Mouse (Mus musculus): ENCODE results near the gene Gm11559.
"Not testable (repeated sequence)": the region's sequence is repeated elsewhere in the genome, so short reads cannot be mapped to it uniquely, and the experiment has no call there.

Gene Gm11559

DNA sequence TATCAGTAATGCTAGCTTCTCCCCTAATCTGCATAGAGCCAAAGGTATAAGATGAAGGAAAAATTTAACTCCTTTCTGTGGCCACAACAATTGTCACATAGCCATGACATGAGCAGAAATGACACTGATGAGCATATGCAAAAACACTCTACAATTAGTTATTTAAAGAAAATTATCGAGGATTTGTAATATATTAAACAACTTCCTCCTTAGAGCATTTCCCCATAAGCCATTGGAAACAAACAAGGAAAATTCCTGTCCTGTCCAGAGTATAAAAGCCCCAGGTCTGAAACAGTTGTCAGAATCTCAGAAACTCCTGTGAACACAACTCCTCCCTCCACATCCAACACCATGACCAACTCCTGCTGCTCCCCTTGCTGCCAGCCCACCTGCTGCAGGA is at the start of gene Gm11559:
TSS of gene Gm11559 (plus strand) at position 301 of the 400 bp plus-strand sequence.
- not testable (repeated sequence) for DNase-seq (ENCODE audit: low read depth)

DNA sequence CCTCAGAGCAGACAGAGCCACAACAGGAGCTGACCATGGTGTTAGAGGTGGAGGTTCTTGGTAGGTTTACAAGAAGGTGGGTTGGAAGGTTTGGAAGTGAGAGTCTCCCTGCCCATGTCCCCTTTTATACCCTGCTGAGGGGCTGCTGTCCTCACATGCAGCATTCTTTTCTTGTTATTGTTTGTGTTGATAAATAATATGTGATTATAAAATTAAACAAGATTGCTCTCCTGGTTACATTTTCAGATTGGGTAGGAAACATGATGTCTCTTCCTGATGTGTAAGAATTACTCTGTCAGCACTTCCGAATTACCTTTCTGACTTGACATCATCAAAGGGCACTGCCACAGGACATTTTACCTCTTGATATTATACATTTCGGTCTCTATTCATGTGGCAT is 48.7 kb upstream of the Gm11559 start, which contains the start of gene Gm11564:
TSS of gene Gm11564 (minus strand) at position 101 of the 400 bp plus-strand sequence.
- DNase-seq (ENCODE audit: low read depth), result not testable (repeated sequence)

DNA sequence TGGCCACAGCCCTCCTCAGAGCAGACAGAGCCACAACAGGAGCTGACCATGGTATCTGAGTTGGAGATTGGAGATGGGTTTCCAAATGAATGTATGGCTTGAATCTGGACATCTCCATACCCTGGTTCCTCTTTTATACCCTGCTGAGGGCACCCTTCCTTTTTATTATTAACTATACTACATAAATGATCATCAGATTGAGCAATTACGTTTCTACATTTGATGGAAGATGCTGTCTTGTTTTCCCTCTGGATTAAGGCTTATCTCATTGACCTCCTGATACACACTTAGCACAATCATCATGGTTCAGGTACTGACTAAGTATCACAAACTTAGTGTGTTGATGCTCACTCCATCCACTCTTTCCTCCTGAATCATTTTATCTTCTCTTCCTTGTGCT is 26.3 kb upstream of the Gm11559 start, which contains the start of gene 2300003K06Rik:
TSS of gene 2300003K06Rik (minus strand) at position 101 of the 400 bp plus-strand sequence.
- no peak for DNase-seq (ENCODE audit: low read depth)

DNA sequence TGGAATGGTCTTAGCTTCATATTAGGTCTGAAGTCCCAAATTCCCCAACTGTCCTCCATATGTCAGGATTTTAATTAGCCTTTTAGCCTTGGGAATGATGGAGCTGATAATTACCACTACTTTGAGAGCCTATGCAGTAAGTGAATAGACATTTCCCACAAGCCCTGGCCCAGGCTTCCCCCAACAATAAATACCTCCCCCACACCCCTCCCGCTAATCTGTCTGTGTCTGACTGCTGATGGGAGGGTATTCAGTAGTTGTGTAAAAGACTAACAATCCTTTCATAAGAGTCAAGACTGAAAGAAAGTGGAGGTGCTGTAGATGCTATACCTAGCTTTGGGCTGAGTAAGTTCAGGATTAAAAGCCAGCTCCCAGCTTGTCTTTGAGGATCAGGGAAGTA is 22.1 kb upstream of the Gm11559 start:
- no peak for DNase-seq (ENCODE audit: low read depth)

DNA sequence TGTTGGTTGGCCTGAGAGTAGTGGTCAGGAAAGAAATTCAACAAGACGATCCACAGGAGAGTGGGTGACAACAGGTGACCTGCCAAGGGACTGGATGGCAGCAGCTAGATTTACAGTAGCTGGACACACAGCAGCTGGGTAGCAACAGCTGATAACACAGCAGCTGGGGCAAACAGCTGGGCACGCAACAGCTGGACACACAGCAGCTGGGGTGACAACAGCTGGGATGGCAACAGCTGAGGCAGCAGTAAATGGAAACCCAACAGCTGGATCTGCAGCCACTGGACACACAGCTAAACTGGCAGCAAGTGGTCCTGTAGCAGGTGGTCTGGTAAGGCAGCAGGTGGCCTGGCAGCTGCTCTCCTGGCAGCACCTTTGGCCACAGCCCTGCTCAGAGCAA is 17.5 kb upstream of the Gm11559 start:
- no peak for DNase-seq (ENCODE audit: low read depth)

DNA sequence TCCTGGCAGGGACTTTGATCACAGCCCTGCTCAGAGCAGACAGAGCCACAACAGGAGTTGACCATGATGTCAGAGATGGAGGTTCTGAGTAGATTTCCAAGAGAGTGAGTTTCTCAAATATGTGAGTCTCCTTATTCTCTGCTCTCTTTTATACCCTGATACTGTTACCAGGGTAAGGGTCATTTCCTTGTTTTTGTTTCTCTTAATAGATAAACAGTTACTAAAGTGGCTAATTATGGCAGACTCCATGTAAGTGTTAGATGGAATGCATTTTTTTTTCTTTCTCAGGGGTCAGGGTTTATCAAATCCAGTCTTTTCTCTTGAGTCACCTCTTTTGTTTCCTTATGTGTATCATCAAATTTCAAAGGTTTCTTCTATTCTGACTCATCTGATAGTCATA is 12.8 kb upstream of the Gm11559 start, which contains the start of gene Krtap4-16:
TSS of gene Krtap4-16 (minus strand) at position 101 of the 400 bp plus-strand sequence.
- DNase-seq (ENCODE audit: low read depth), result no peak

DNA sequence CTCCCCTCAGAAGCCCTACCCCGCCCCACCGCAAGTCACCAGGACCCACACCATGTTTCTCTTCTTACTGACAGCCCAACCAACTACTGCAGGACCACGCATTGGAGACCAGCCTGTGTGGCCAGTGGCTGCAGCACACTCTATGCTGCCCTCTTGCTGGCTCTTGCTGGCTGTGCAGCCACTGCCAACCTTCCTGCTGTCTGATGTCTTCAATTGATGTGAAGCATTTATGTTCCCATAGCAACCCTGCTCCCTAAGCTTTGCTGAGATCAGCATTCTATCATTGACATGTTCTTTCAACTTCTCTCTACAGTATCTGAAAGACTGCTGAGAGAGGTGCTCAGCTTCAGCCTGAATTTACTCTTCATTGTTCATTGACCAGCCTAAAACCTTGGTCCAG is 10.2 kb upstream of the Gm11559 start:
- DNase-seq (ENCODE audit: low read depth), result no peak

DNA sequence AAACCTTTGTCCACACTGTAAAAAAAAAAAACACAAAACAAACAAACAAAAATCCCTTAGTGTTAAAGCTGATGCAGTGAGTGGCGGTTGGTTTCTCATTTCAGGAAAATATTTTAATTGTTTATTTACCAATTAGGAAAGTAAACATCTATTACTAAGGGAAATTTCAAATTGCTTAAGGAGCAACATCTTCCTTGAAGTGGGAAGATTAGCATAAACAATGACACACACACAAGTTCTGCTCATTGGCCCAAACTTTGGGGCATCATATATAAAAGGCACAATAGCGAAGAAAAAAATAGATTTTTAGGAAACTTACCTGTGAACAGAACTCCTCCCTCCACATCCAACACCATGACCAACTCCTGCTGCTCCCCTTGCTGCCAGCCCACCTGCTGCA is 6.7 kb upstream of the Gm11559 start, which contains the start of gene Gm11568:
TSS of gene Gm11568 (plus strand) at position 301 of the 400 bp plus-strand sequence.
- DNase-seq (ENCODE audit: low read depth), result no peak

DNA sequence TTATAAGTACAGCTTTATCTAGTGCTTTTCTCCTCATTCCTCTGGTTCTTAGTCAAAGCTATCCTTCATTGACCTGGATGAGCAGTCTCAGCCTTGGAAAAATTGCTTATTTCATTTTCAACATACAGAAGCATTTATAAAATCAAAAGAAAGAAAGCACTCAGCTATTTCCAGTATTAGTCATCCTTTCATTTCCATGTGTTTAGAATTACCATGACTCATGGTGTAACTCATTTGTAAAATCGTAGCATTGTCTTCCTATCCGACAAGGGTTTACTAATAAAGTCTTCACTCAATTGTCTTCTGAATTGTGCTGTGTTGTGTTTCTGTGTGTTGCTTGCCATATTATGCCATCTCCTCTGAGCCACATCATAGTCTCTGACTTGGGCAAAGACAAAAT is 5.5 kb upstream of the Gm11559 start:
- DNase-seq (ENCODE audit: low read depth), result no peak

DNA sequence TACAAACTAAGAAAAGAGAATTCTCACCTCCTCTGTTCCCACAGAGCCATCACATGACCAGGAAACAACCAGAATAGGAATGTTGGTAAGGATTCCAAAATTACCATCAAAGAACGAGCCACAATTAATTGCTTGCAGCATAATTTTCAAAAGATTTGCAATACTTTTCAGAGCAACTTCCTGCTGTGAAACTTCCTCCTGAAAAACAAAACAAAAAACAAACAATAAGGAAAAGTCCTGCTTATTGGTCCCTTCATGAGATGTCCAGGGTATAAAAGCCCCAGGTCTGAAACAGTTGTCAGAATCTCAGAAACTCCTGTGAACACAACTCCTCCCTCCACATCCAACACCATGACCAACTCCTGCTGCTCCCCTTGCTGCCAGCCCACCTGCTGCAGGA is 8.8 kb downstream of the Gm11559 start, which contains the start of gene Krtap9-1:
TSS of gene Krtap9-1 (plus strand) at position 301 of the 400 bp plus-strand sequence.
- not testable (repeated sequence) for DNase-seq (ENCODE audit: low read depth)

DNA sequence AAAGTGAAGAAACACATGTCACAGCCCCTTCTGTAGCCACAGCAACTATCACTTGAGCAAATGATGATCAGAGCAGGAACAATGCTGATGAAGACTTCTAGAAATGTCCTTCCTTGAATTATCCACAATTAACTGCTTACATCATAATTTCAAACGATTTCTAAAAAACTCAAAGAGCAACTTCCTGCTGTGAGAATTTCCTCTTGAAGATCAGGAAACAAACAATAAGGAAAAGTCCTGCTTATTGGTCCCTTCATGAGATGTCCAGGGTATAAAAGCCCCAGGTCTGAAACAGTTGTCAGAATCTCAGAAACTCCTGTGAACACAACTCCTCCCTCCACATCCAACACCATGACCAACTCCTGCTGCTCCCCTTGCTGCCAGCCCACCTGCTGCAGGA is 14.6 kb downstream of the Gm11559 start, which contains the start of gene Gm11567:
TSS of gene Gm11567 (plus strand) at position 301 of the 400 bp plus-strand sequence.
- DNase-seq (ENCODE audit: low read depth), result not testable (repeated sequence)

DNA sequence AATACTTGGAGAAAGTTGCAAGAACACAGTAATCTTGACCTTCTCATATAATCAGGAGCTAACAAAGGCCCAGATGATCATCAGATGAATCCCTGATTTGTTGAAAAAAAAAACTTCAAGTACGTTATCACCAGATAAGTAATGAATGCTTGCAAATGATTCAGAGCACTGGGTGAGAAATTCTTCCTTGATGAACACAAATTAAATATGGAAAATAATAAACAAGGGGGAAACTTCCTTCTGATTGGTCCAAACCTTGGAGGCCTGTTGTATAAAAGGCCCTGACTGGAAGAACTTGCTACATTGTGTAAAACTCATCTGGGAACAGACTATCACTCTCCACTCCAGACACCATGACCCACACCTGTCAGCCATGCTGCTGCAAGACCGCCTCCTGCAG is 43.3 kb downstream of the Gm11559 start, which contains the start of gene Krtap31-1:
TSS of gene Krtap31-1 (plus strand) at position 301 of the 400 bp plus-strand sequence.
- DNase-seq (ENCODE audit: low read depth), result no peak

DNA sequence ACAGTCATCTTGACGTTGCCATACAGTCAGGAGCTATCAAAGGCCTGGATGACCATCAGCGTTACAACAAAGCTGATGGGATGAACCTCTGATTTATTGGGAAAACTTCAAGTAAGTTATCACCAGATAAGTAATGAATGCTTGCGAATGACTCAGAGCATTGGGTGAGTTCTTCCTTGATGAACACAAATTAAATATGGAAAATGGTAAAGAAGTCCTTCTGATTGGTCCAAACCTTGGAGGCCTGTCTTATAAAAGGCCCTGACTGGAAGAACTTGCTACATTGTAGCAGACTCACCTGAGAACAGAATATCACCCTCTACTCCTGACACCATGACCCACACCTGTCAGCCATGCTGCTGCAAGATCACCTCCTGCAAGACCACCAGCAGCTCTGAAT is 50.2 kb downstream of the Gm11559 start, which contains the start of gene Gm11565:
TSS of gene Gm11565 (plus strand) at position 301 of the 400 bp plus-strand sequence.
- no peak for DNase-seq (ENCODE audit: low read depth)
